Mouse (Mus musculus) stomach, postnatal 0 days (tissue): ENCODE data around the gene Scamp2. TPM values are rescaled to one million over a fixed set of nuclear protein-coding genes. Genes with fewer than 3 reads are reported as not detected.

Source experiments
- ATAC-seq: fragments of 200-750 bp; cut with Nextera tagmentation; 2 replicates; pipeline ENCODE4 v1.8.0; 2017; ENCODE audit not compliant: low FRiP score, low TSS enrichment
- DNase-seq: peaks from one replicate; pipeline ENCODE4 v3.0.0-alpha.2; 2016; ENCODE audit warnings: low spot score
- H3K27ac ChIP-seq: fragments of 300-500 bp; sonication (generic); replicated peaks from 2 replicates; pipeline ENCODE4 v1.5.1; 2014; ENCODE audit warnings: mild to moderate bottlenecking, control low read depth
- H3K27me3 ChIP-seq: fragments of 300-500 bp; sonication (generic); 2 replicates; pipeline ENCODE4 v1.6.1; 2014; ENCODE audit warnings: low read length; ENCODE audit not compliant: control insufficient read depth, insufficient read depth
- H3K36me3 ChIP-seq: fragments of 300-500 bp; sonication (generic); 2 replicates; pipeline ENCODE4 v1.6.1; 2014; ENCODE audit warnings: low read length, mixed read lengths; ENCODE audit not compliant: control insufficient read depth, insufficient read depth
- H3K4me1 ChIP-seq: fragments of 300-500 bp; sonication (generic); replicated peaks from 2 replicates; pipeline ENCODE4 v1.6.1; 2014; ENCODE audit warnings: antibody characterized with exemption; ENCODE audit not compliant: control insufficient read depth, insufficient read depth
- H3K4me2 ChIP-seq: fragments of 300-500 bp; sonication (generic); replicated peaks from 2 replicates; pipeline ENCODE4 v1.6.1; 2014; ENCODE audit warnings: low read depth, mild to moderate bottlenecking, control low read depth, moderate library complexity
- H3K4me3 ChIP-seq: fragments of 300-500 bp; sonication (generic); 2 replicates; pipeline ENCODE4 v1.5.1; 2014; ENCODE audit warnings: low read depth, low read length, control low read depth
- H3K9ac ChIP-seq: fragments of 300-500 bp; sonication (generic); 2 replicates; pipeline ENCODE4 v1.6.1; 2014; ENCODE audit warnings: mild to moderate bottlenecking, low read length, control low read depth, mixed read lengths
- H3K9me3 ChIP-seq: fragments of 300-500 bp; sonication (generic); 2 replicates; pipeline ENCODE4 v1.6.1; 2016; ENCODE audit warnings: low read length; ENCODE audit not compliant: control insufficient read depth
- CTCF ChIP-seq: IDR thresholded peaks from 2 replicates; pipeline ENCODE4 v1.5.1; 2016; ENCODE audit warnings: antibody characterized with exemption, low read depth, mild to moderate bottlenecking, moderate library complexity
- EP300 ChIP-seq: optimal IDR thresholded peaks from 2 replicates; pipeline ENCODE3; 2016; ENCODE audit warnings: antibody characterized with exemption
- WGBS: fragments of 180-500 bp; shearing (Covaris S2); extraction: QIAGEN DNeasy Blood & Tissue Kit; methylation state at CpG from one replicate; pipeline ENCODE4 v1.1.7; 2014; 5-methylcytosine and 5-hydroxymethylcytosine counted together
- polyA plus RNA-seq: library from polyadenylated mRNA; unstranded; fragments of >200 nt; fragmentation: Nextera tagmentation; extraction: Ambion mirVana; gene quantifications from 2 replicates; pipeline ENCODE4 v1.2.1, GENCODE M21; 2015

The Scamp2 gene
- polyA plus RNA-seq, 1 experiment from 2014 or later = 102 TPM

- TF ChIP-seq EP300 = no peak
- no peak for TF ChIP-seq CTCF
- peaks cover 3% of the 10 kb centered on the region; the same call in 1 of the 2 replicates for H3K27me3 ChIP-seq
- H3K9me3 ChIP-seq = no peaks in the 10 kb centered on the region
- no peak overlapping the region for H3K27ac ChIP-seq
- no peaks in the 10 kb centered on the region for H3K4me1 ChIP-seq
- DNase-seq (no peak), ATAC-seq (no peak)
- H3K9ac ChIP-seq = no peak overlapping the region
- no peak overlapping the region for H3K4me2 ChIP-seq
- 59% methylated on average over 3 of the region's 3 CpGs for WGBS
- H3K4me3 ChIP-seq = no peak overlapping the region
- no peaks in the 10 kb centered on the region for H3K36me3 ChIP-seq
Measured at GRCm38 (mm10) chr9:57609803-57610202, 49.1 kb downstream of the Scamp2 start.

DNA sequence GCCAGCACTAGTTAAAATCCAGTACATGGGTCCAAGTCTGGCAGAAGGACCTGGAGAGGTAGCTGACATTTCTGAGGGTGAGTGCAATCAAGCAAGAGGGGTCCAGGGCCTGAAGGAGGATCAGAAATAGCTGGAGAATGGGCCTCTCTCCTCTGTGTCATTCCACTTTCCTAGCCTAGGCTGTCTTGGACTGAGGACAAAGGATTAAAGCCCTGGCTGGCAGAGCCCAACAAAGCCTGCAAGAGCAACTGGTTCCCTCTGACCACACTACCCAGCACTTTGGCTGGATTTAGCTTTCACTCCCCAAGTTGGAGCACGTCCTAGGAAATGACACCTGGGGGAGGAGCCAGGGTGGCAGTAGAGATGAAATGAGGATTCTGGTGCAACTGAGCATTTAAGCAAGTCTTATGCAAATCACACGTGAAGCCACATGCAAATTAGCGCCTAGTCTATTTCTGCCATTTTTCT is 49.6 kb downstream of the Scamp2 start:
- H3K9me3 ChIP-seq = no peaks in the 10 kb centered on the region
- H3K4me1 ChIP-seq = no peaks in the 10 kb centered on the region
- ATAC-seq (no peak), DNase-seq (no peak)
- no peak overlapping the region for H3K4me2 ChIP-seq
- H3K27me3 ChIP-seq = peaks cover 3% of the 10 kb centered on the region; the same call in 1 of the 2 replicates
- 57% methylated on average over 3 of the region's 3 CpGs for WGBS
- no peak overlapping the region for H3K9ac ChIP-seq
- no peaks in the 10 kb centered on the region for H3K36me3 ChIP-seq
- H3K4me3 ChIP-seq = no peak overlapping the region
- TF ChIP-seq EP300 (no peak), CTCF (no peak)
- H3K27ac ChIP-seq = no peak overlapping the region

DNA sequence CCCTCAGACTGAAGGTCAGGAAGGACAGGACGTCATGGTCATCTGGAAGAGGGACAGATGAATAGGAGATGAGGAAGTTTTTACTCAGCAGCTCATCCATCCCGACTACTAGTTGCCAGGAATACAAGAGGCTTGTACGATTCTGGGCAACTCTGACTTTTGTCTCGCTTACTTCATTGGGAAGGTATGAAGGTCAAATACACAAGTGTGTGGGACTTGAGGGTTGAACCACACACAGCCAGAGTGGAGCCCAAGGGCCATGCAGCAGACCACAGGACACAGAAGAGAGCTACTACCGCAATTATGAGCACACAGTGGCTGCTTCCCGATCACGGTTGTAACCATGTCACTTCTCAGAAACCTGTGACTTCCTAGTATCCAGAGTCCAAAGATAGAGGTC is 51.8 kb downstream of the Scamp2 start:
- Histone ChIP-seq H3K9ac (no peak overlapping the region), H3K4me2 (no peak overlapping the region), H3K4me1 (no peaks in the 10 kb centered on the region), H3K27me3 (no peaks in the 10 kb centered on the region), H3K9me3 (no peaks in the 10 kb centered on the region), H3K27ac (no peak overlapping the region), H3K4me3 (no peak overlapping the region), H3K36me3 (no peaks in the 10 kb centered on the region)
- TF ChIP-seq EP300 (no peak), CTCF (no peak)
- WGBS = 65% methylated on average over 7 of the region's 7 CpGs
- ATAC-seq (no peak), DNase-seq (no peak)

DNA sequence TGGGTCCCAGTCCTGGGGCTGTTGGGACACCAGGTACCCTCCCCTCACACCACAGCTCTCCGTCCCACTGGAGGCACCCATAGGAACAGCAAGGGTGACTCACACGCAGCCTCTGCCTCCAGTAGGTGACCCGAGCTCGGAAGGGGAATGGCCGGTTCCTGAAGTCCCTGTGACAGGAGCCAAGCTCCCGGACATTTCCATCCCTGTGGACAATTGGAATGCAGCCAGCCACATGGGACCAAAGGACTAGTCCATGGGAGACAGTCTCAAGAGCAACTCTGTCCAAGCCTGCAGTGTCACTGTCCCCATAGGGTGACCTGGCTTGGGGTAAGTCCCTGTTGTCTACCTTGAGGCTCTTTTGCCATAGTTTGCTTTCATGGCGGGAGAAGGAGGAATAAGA is 53.2 kb downstream of the Scamp2 start:
- no peaks in the 10 kb centered on the region for H3K27me3 ChIP-seq
- no peak overlapping the region for H3K4me3 ChIP-seq
- no peak overlapping the region for H3K27ac ChIP-seq
- no peaks in the 10 kb centered on the region for H3K9me3 ChIP-seq
- ATAC-seq (no peak), DNase-seq (no peak)
- 70% methylated on average over 7 of the region's 7 CpGs for WGBS
- no peaks in the 10 kb centered on the region for H3K4me1 ChIP-seq
- H3K4me2 ChIP-seq = no peak overlapping the region
- no peaks in the 10 kb centered on the region for H3K36me3 ChIP-seq
- TF ChIP-seq CTCF (no peak), EP300 (no peak)
- no peak overlapping the region for H3K9ac ChIP-seq

DNA sequence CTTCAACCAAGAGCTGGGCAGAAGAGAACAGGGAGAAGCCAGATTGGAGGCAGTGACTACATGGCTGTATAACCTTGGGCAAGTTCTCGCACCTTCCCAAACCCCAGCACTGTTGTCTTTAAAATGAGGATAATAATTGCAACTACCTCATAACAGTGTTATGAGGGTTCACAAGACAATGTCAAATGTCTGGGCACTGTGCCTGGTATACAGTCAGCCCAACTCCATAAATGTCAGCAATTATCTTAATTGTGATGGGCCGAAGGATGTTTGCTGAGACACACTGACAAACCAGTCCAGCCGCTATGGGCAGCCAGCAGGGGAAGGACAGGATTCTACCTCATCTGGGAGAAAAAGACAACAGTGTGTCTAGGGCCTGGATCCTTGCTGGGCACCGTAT is 54.0 kb downstream of the Scamp2 start:
- Histone ChIP-seq H3K27me3 (no peaks in the 10 kb centered on the region), H3K27ac (no peak overlapping the region), H3K4me1 (no peaks in the 10 kb centered on the region), H3K9me3 (no peaks in the 10 kb centered on the region), H3K36me3 (no peaks in the 10 kb centered on the region), H3K9ac (no peak overlapping the region), H3K4me2 (no peak overlapping the region), H3K4me3 (no peak overlapping the region)
- ATAC-seq (no peak), DNase-seq (no peak)
- TF ChIP-seq EP300 = no peak
- TF ChIP-seq CTCF = no peak
- 75% methylated on average over 4 of the region's 4 CpGs for WGBS

GRCm38 (mm10) chr9:57617556-57618169 is 56.9 kb downstream of the Scamp2 start:
- WGBS = 55% methylated on average over 8 of the region's 8 CpGs
- Histone ChIP-seq H3K4me2 (no peak overlapping the region), H3K4me1 (no peaks in the 10 kb centered on the region), H3K4me3 (no peak overlapping the region), H3K9ac (no peak overlapping the region), H3K9me3 (no peaks in the 10 kb centered on the region), H3K27me3 (no peaks in the 10 kb centered on the region), H3K36me3 (no peaks in the 10 kb centered on the region), H3K27ac (no peak overlapping the region)
- TF ChIP-seq CTCF (no peak), EP300 (no peak)
- ATAC-seq = no peak
- DNase-seq = no peak
